Mouse (Mus musculus) liver, embryonic 15.5 days (tissue): ENCODE results near the gene Ppp1r26. TPM values are rescaled to one million over a fixed set of nuclear protein-coding genes. Genes with fewer than 3 reads are reported as not detected.

Experiments used
- ATAC-seq: fragments of 200-750 bp; cut with Nextera tagmentation; 2 replicates; pipeline ENCODE4 v1.8.0; 2017; ENCODE audit warnings: moderate number of reproducible peaks, mild to moderate bottlenecking, moderate library complexity; ENCODE audit not compliant: insufficient read depth
- H3K27ac ChIP-seq: fragments of 300-500 bp; sonication (generic); replicated peaks from 2 replicates; pipeline ENCODE4 v1.5.1; 2015; ENCODE audit warnings: mild to moderate bottlenecking, inconsistent platforms
- H3K27me3 ChIP-seq: fragments of 300-500 bp; sonication (generic); 2 replicates; pipeline ENCODE4 v1.6.1; 2015; ENCODE audit warnings: mild to moderate bottlenecking, inconsistent platforms
- H3K36me3 ChIP-seq: fragments of 300-500 bp; sonication (generic); replicated peaks from 2 replicates; pipeline ENCODE4 v1.6.1; 2015; ENCODE audit warnings: moderate library complexity, mild to moderate bottlenecking, inconsistent platforms
- H3K4me1 ChIP-seq: fragments of 300-500 bp; sonication (generic); replicated peaks from 2 replicates; pipeline ENCODE4 v1.6.1; 2015; ENCODE audit warnings: inconsistent platforms
- H3K4me2 ChIP-seq: fragments of 300-500 bp; sonication (generic); 2 replicates; pipeline ENCODE4 v1.6.1; 2015; ENCODE audit warnings: moderate library complexity, mild to moderate bottlenecking, inconsistent platforms
- H3K4me3 ChIP-seq: fragments of 300-500 bp; sonication (generic); replicated peaks from 2 replicates; pipeline ENCODE4 v1.5.1; 2015; ENCODE audit warnings: mild to moderate bottlenecking, inconsistent platforms
- H3K9ac ChIP-seq: fragments of 300-500 bp; sonication (generic); 2 replicates; pipeline ENCODE4 v1.6.1; 2015; ENCODE audit warnings: moderate library complexity, mild to moderate bottlenecking, inconsistent platforms
- H3K9me3 ChIP-seq: fragments of 300-500 bp; sonication (generic); replicated peaks from 2 replicates; pipeline ENCODE4 v1.6.1; 2016; ENCODE audit warnings: inconsistent platforms
- WGBS: fragments of 180-500 bp; shearing (Covaris S2); methylation state at CpG from one replicate; pipeline ENCODE4 v1.1.7; 2015; ENCODE audit warnings: mixed read lengths; ENCODE audit not compliant: insufficient replicate concordance; 5-methylcytosine and 5-hydroxymethylcytosine counted together
- polyA plus RNA-seq: library from polyadenylated mRNA; unstranded; fragments of >200 nt; fragmentation: Nextera tagmentation; extraction: Ambion mirVana; gene quantifications from 2 replicates; pipeline ENCODE4 v1.2.1, GENCODE M21; 2015

Gene Ppp1r26
- 0.13 and 0.14 TPM in 2 replicates for polyA plus RNA-seq

GRCm38 (mm10) chr2:28446515-28447314, at the start of gene Ppp1r26:
Gene Ppp1r26 (plus strand): TSS chr2:28446800.
- Histone ChIP-seq H3K9me3 (no peaks in the 10 kb centered on the region), H3K27me3 (peaks cover 58% of the 10 kb centered on the region), H3K4me1 (no peaks in the 10 kb centered on the region; the same call in 1 of the 2 replicates), H3K27ac (no peak within 1 kb of the TSS), H3K4me3 (peak within 1 kb of the TSS; percentile 54), H3K36me3 (no peaks in the 10 kb centered on the region), H3K4me2 (peak within 1 kb of the TSS; percentile 70), H3K9ac (no peak within 1 kb of the TSS)
- under 1% methylated on average over 105 of the region's 118 CpGs for WGBS
- ATAC-seq, result no peak

GRCm38 (mm10) chr2:28396928-28397327, 49.7 kb upstream of the Ppp1r26 start:
- H3K4me1 ChIP-seq, result peaks cover 5% of the 10 kb centered on the region; the same call in 1 of the 2 replicates
- no peak overlapping the region for H3K4me3 ChIP-seq
- no peak overlapping the region for H3K9ac ChIP-seq
- no peak for ATAC-seq
- H3K4me2 ChIP-seq, result no peak overlapping the region
- H3K27me3 ChIP-seq, result peaks cover 9% of the 10 kb centered on the region
- 45% methylated on average over 2 of the region's 2 CpGs for WGBS
- no peaks in the 10 kb centered on the region for H3K9me3 ChIP-seq
- H3K36me3 ChIP-seq, result no peaks in the 10 kb centered on the region
- no peak overlapping the region for H3K27ac ChIP-seq

GRCm38 (mm10) chr2:28397417-28398119, 49.0 kb upstream of the Ppp1r26 start:
- H3K4me3 ChIP-seq, result no peak overlapping the region
- peaks cover 15% of the 10 kb centered on the region for H3K27me3 ChIP-seq
- H3K27ac ChIP-seq, result no peak overlapping the region
- 46% methylated on average over 4 of the region's 4 CpGs for WGBS
- no peak overlapping the region for H3K4me2 ChIP-seq
- peaks cover 6% of the 10 kb centered on the region; the same call in 1 of the 2 replicates for H3K4me1 ChIP-seq
- no peak for ATAC-seq
- H3K9ac ChIP-seq, result no peak overlapping the region
- no peaks in the 10 kb centered on the region for H3K36me3 ChIP-seq
- H3K9me3 ChIP-seq, result no peaks in the 10 kb centered on the region

GRCm38 (mm10) chr2:28401647-28402046, 45.0 kb upstream of the Ppp1r26 start:
- Histone ChIP-seq H3K4me2 (no peak overlapping the region), H3K36me3 (no peaks in the 10 kb centered on the region), H3K27me3 (peaks cover 20% of the 10 kb centered on the region), H3K4me3 (no peak overlapping the region), H3K9ac (no peak overlapping the region), H3K4me1 (peaks cover 6% of the 10 kb centered on the region; the same call in 1 of the 2 replicates), H3K27ac (no peak overlapping the region), H3K9me3 (no peaks in the 10 kb centered on the region)
- WGBS, result 12% methylated on average over 11 of the region's 11 CpGs
- ATAC-seq, result peak; percentile 31; the same call in 1 of the 2 replicates

- peaks cover 6% of the 10 kb centered on the region; the same call in 1 of the 2 replicates for H3K4me1 ChIP-seq
- no peak overlapping the region for H3K9ac ChIP-seq
- H3K27ac ChIP-seq, result no peak overlapping the region
- H3K9me3 ChIP-seq, result no peaks in the 10 kb centered on the region
- H3K36me3 ChIP-seq, result no peaks in the 10 kb centered on the region
- peaks cover 20% of the 10 kb centered on the region for H3K27me3 ChIP-seq
- ATAC-seq, result no peak
- no peak overlapping the region for H3K4me2 ChIP-seq
- no peak overlapping the region for H3K4me3 ChIP-seq
Observed at GRCm38 (mm10) chr2:28402128-28402527, 44.5 kb upstream of the Ppp1r26 start.

- Histone ChIP-seq H3K4me3 (no peak overlapping the region), H3K9me3 (no peaks in the 10 kb centered on the region), H3K4me2 (no peak overlapping the region), H3K36me3 (no peaks in the 10 kb centered on the region), H3K9ac (no peak overlapping the region), H3K4me1 (no peaks in the 10 kb centered on the region), H3K27ac (no peak overlapping the region), H3K27me3 (0 out of 2 replicates have a peak, but pooled peaks cover 3% of the 10 kb centered on the region)
- no peak for ATAC-seq
- 34% methylated on average over 7 of the region's 7 CpGs for WGBS
Observed at GRCm38 (mm10) chr2:28407796-28408195, 38.8 kb upstream of the Ppp1r26 start.

GRCm38 (mm10) chr2:28409144-28409543, 37.5 kb upstream of the Ppp1r26 start:
- Histone ChIP-seq H3K27me3 (no peaks in the 10 kb centered on the region), H3K27ac (no peak overlapping the region), H3K9me3 (no peaks in the 10 kb centered on the region), H3K4me3 (no peak overlapping the region), H3K4me1 (no peaks in the 10 kb centered on the region), H3K9ac (no peak overlapping the region), H3K4me2 (no peak overlapping the region), H3K36me3 (no peaks in the 10 kb centered on the region)
- 70% methylated on average over 4 of the region's 4 CpGs for WGBS
- ATAC-seq, result no peak

- Histone ChIP-seq H3K9ac (no peak overlapping the region), H3K36me3 (no peaks in the 10 kb centered on the region), H3K4me3 (no peak overlapping the region), H3K4me2 (no peak overlapping the region), H3K27me3 (no peaks in the 10 kb centered on the region), H3K9me3 (no peaks in the 10 kb centered on the region), H3K27ac (no peak overlapping the region), H3K4me1 (no peaks in the 10 kb centered on the region)
- no peak for ATAC-seq
- 59% methylated on average over 3 of the region's 3 CpGs for WGBS
Observed at GRCm38 (mm10) chr2:28409566-28409965, 37.0 kb upstream of the Ppp1r26 start.

GRCm38 (mm10) chr2:28412936-28413335, 33.7 kb upstream of the Ppp1r26 start:
- H3K9me3 ChIP-seq, result no peaks in the 10 kb centered on the region
- 47% methylated on average over 6 of the region's 6 CpGs for WGBS
- no peaks in the 10 kb centered on the region for H3K36me3 ChIP-seq
- H3K9ac ChIP-seq, result no peak overlapping the region
- no peak overlapping the region for H3K4me3 ChIP-seq
- H3K4me2 ChIP-seq, result no peak overlapping the region
- H3K27me3 ChIP-seq, result no peaks in the 10 kb centered on the region
- H3K4me1 ChIP-seq, result peaks cover 10% of the 10 kb centered on the region; the same call in 1 of the 2 replicates
- no peak overlapping the region for H3K27ac ChIP-seq
- ATAC-seq, result no peak

- Histone ChIP-seq H3K9me3 (no peaks in the 10 kb centered on the region), H3K4me3 (no peak overlapping the region)
Observed at GRCm38 (mm10) chr2:28414116-28414756, 32.4 kb upstream of the Ppp1r26 start.

GRCm38 (mm10) chr2:28414757-28415137, 31.9 kb upstream of the Ppp1r26 start:
- Histone ChIP-seq H3K4me1 (peaks cover 10% of the 10 kb centered on the region; the same call in 1 of the 2 replicates), H3K9me3 (no peaks in the 10 kb centered on the region), H3K27ac (no peak overlapping the region), H3K4me2 (no peak overlapping the region), H3K4me3 (no peak overlapping the region), H3K27me3 (no peaks in the 10 kb centered on the region), H3K36me3 (no peaks in the 10 kb centered on the region), H3K9ac (no peak overlapping the region)
- no peak for ATAC-seq
- WGBS, result 66% methylated on average over 5 of the region's 5 CpGs

More at GRCm38 (mm10) chr2:28414116-28414756, 32.4 kb upstream of the Ppp1r26 start:
- Histone ChIP-seq H3K27me3 (no peaks in the 10 kb centered on the region), H3K4me1 (peaks cover 10% of the 10 kb centered on the region; the same call in 1 of the 2 replicates), H3K36me3 (no peaks in the 10 kb centered on the region), H3K4me2 (no peak overlapping the region), H3K9ac (no peak overlapping the region), H3K27ac (no peak overlapping the region)
- no peak for ATAC-seq
- 57% methylated on average over 5 of the region's 5 CpGs for WGBS
